Mouse (Mus musculus): ENCODE measurements around the gene AI854703. TPM values are rescaled to one million over a fixed set of nuclear protein-coding genes. Genes with fewer than 3 reads are reported as not detected.

AI854703 gene
- 0.02 TPM in 1 of 2 replicates, not detected in the other for polyA plus RNA-seq (2012)

DNA sequence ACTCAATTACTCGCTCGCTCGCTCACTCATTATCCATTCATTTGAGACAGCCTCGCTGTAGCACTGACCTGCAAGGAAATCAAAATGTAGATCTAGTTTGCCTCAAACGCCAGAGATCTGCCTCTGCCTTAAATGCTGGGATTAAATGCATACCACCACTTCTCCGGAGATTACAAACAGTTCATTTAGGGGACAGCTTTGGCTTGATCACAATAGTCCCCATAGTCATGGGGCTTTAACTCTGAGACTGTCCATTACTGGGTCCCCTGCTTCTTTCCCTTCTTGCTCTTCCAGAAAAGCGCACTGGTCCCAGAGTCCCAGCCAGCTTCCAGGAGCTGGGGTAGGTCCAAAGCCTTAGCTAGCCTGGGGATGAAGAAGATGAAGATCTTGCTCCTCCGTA, at the start of gene AI854703:
Gene AI854703 (plus strand): TSS at position 301 of the 400 bp plus-strand sequence.
- TF ChIP-seq GATA1 (IDR thresholded peaks at IDR 0.05; ENCODE audit: low read length), result no peak

GRCm38 (mm10) chr6:48578736-48579135, 47.8 kb upstream of the AI854703 start:
- no peak for TF ChIP-seq GATA1 (IDR thresholded peaks at IDR 0.05; ENCODE audit: low read length)

DNA sequence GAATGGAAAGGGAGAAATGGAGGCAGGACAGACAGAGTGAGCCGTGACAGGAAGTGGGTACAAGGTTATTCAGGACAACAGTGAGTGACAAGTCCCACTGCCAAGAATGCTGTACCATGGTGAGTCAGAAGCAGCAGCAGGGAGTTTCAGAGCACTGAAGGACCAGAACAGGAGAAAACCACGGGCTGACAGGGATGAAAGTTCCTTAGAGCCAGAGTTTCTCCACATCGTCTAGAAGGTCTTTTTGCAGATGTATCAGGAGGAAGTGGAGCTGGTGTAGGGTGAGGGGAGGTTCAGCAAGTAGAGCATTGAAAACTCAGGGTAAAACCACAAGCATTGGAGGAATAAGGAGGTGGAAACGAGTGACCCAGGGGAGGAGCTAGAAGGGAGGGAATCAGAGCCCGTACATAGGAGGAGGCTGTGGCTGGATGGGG, 47.3 kb upstream of the AI854703 start:
- no peak for TF ChIP-seq GATA1 (IDR thresholded peaks at IDR 0.05; ENCODE audit: low read length)

DNA sequence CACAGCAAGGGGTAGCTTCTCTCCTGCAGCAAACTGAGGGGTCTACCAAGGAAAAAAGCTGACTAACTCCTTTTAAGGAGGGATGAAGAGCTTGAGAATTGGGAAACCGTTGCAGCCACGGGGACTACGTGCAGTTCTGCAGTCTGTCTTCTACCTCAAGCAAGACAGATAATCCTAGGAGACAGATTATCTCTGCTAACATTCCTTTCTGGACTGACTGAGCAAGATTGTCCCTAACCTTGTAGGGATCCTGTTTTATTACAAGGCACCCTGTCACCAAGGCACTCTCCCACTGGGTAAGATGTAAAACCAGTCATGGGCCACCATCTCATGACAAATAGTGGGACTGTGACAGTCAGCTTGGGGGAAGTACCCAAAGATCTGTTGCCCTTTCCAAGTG, 45.3 kb upstream of the AI854703 start:
- no peak for TF ChIP-seq GATA1 (IDR thresholded peaks at IDR 0.05; ENCODE audit: low read length)

DNA sequence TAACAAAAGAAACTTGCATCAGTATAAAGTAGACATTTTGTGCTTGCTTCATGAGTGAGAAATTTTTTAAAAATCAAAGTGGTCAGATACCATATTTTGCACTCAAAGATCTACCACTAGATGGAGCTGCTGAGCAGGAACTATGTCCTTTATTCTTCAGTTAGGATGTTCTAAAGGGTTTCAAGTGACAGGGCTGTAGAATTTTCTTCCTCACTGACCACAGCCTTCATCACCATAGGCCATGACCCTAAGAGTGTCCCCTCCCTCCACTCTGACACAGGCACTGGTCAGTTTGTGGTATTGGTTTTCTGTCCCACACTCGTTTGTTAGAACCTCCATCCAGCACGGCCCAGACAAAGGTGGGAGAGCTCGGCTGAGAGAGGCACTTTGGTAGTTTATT, 44.5 kb upstream of the AI854703 start:
- no peak for TF ChIP-seq GATA1 (IDR thresholded peaks at IDR 0.05; ENCODE audit: low read length)

DNA sequence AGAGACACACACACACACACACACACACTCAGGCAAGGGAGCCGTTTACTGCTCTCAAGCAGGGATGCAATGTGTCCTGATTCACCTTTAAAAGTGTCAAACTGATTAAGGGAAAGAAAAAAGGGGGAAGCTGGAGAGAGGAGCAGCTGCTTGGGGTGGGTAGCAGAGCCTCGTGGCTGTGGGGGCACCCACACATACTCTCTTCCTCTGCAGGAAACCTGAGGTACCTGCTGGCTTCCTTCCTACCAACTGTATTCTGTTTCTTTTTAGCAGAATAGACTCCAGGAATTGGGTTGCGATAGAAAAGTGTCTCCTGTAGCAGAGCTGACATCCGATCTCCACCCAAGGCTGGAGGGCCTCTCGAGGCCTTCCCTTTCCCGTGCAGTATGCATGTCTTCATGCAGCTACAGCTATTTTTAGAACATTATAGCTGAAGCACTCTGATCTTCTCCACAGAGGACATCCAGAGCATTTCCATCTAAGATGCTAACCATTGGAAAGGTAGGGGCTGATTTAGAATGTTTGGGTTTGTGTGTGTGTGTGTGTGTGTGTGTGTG, 37.3 kb upstream of the AI854703 start, which contains the start of gene Gm45021:
Gene Gm45021 (plus strand): TSS at position 417 of the 557 bp plus-strand sequence.
- no peak for TF ChIP-seq GATA1 (IDR thresholded peaks at IDR 0.05; ENCODE audit: low read length)

- no peak for TF ChIP-seq GATA1 (IDR thresholded peaks at IDR 0.05; ENCODE audit: low read length)
Observed at GRCm38 (mm10) chr6:48591221-48591845, 35.2 kb upstream of the AI854703 start.

- TF ChIP-seq GATA1 (IDR thresholded peaks at IDR 0.05; ENCODE audit: low read length), result no peak
Observed at GRCm38 (mm10) chr6:48591871-48592270, 34.7 kb upstream of the AI854703 start.

GRCm38 (mm10) chr6:48593158-48594042, 33.2 kb upstream of the AI854703 start, which contains the start of the genes Repin1 and Gm44965:
Gene Repin1 (plus strand): TSS chr6:48593883.
Gene Gm44965 (plus strand): TSS chr6:48593941.
- no peak for TF ChIP-seq GATA1 (IDR thresholded peaks at IDR 0.05; ENCODE audit: low read length)

GRCm38 (mm10) chr6:48594043-48594738, 32.4 kb upstream of the AI854703 start:
- TF ChIP-seq GATA1 (IDR thresholded peaks at IDR 0.05; ENCODE audit: low read length), result no peak

DNA sequence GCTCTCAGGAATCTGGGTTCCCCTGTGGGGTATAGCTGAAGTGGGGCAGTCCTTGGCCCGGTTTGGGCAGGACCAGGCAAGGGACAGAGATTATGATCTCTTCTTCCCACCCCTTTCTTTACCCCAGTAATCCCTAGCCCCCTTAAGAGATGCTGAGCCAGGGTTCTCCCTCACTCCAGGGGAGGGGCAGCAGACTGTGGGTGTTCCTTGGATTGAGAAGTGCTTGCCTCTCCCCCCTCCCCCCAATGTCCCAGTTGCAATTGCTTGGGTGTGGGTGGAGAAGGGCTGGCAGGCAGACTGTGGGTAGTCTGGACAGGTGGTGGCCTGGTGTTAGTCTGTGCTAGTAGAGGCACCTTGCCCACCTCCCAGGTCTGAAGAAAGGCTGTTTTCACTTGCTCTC, 31.3 kb upstream of the AI854703 start:
- TF ChIP-seq GATA1 (IDR thresholded peaks at IDR 0.05; ENCODE audit: low read length), result no peak

DNA sequence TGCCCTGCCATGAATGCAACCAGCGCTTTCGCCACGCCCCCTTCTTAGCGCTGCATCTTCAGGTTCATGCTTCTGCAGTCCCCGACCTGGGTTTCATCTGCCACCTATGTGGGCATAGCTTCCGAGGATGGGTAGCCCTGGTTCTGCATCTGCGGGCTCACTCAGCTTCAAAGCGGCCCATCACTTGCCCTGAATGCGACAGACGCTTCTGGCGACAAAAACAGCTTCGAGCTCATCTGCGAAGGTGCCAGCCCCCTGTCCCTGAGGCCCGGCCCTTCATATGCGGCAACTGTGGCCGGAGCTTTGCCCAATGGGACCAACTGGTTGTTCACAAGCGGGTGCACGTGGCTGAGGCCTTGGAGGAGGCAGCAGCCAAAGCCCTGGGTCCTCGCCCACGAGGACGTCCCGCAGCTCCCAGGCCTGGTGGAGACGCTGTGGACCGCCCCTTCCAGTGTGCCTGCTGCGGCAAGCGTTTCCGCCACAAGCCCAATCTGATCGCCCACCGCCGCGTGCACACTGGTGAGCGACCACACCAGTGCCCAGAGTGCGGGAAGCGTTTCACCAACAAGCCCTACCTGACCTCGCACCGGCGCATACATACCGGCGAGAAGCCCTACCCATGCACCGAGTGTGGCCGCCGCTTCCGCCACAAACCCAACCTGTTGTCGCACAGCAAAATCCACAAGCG, 29.9 kb upstream of the AI854703 start:
- TF ChIP-seq GATA1 (IDR thresholded peaks at IDR 0.05; ENCODE audit: low read length), result no peak

GRCm38 (mm10) chr6:48597233-48597625, 29.3 kb upstream of the AI854703 start:
- TF ChIP-seq GATA1 (IDR thresholded peaks at IDR 0.05; ENCODE audit: low read length), result no peak

DNA sequence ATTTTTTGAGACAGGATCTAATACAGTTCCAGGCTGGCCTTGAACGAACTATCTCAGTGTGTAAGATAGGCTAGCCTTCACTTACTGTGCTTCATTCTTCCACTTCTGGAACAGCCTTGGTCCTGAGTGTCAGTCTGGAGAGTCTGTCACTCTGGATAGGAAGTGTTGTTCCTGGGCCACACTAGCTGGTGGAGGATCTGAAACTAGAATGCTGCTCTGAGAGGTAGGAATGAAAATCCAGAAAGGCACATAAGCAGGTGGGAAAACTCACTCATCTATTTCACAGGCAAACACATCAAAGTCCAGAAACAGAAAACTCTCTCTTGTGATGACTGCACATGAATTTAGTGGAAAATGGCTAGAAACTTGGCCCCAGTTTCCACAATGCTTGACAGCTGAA, 26.0 kb upstream of the AI854703 start:
- TF ChIP-seq GATA1 (IDR thresholded peaks at IDR 0.05; ENCODE audit: low read length), result no peak
